Mouse (Mus musculus) midbrain, postnatal 0 days (tissue): ENCODE results near the gene Tmprss11f. TPM values are rescaled to one million over a fixed set of nuclear protein-coding genes. Genes with fewer than 3 reads are reported as not detected.
A peak's percentile ranks its signal among the peaks of the same experiment; 100 is the strongest.
"Not testable (repeated sequence)": the region's sequence is repeated elsewhere in the genome, so short reads cannot be mapped to it uniquely, and the experiment has no call there.

Experiments used
- ATAC-seq: fragments of 200-750 bp; cut with Nextera tagmentation; 2 replicates; pipeline ENCODE4 v1.8.0; 2017; ENCODE audit warnings: moderate number of reproducible peaks, mild to moderate bottlenecking, moderate TSS enrichment, moderate library complexity; ENCODE audit not compliant: low FRiP score
- DNase-seq: peaks from one replicate; pipeline ENCODE4 v3.0.0-alpha.2; 2015; ENCODE audit warnings: low spot score
- H3K27ac ChIP-seq: fragments of 300-500 bp; sonication (generic); 2 replicates; pipeline ENCODE4 v1.5.1; 2014; ENCODE audit warnings: low read depth, mild to moderate bottlenecking, low read length, mixed read lengths
- H3K27me3 ChIP-seq: fragments of 300-500 bp; sonication (generic); 2 replicates; pipeline ENCODE4 v1.6.1; 2014; ENCODE audit warnings: low read length, control low read depth, mixed read lengths; ENCODE audit not compliant: insufficient read depth
- H3K36me3 ChIP-seq: fragments of 300-500 bp; sonication (generic); 2 replicates; pipeline ENCODE4 v1.6.1; 2014; ENCODE audit warnings: low read length, control low read depth, mixed read lengths; ENCODE audit not compliant: insufficient read depth
- H3K4me1 ChIP-seq: fragments of 300-500 bp; sonication (generic); 2 replicates; pipeline ENCODE4 v1.6.1; 2014; ENCODE audit warnings: mild to moderate bottlenecking, control low read depth, antibody characterized with exemption, low read length, mixed read lengths; ENCODE audit not compliant: insufficient read depth
- H3K4me2 ChIP-seq: fragments of 300-500 bp; sonication (generic); 2 replicates; pipeline ENCODE4 v1.6.1; 2014; ENCODE audit warnings: low read depth, mild to moderate bottlenecking, low read length, mixed read lengths; ENCODE audit not compliant: poor library complexity, severe bottlenecking
- H3K4me3 ChIP-seq: fragments of 300-500 bp; sonication (generic); 2 replicates; pipeline ENCODE4 v1.5.1; 2014; ENCODE audit warnings: low read depth, mild to moderate bottlenecking, low read length, moderate library complexity
- H3K9ac ChIP-seq: fragments of 300-500 bp; sonication (generic); replicated peaks from 2 replicates; pipeline ENCODE4 v1.6.1; 2014; ENCODE audit warnings: mild to moderate bottlenecking, low read length, moderate library complexity, mixed read lengths; ENCODE audit not compliant: poor library complexity, severe bottlenecking
- H3K9me3 ChIP-seq: fragments of 300-500 bp; sonication (generic); 2 replicates; pipeline ENCODE4 v1.6.1; 2016; ENCODE audit warnings: low read length, control low read depth
- CTCF ChIP-seq: IDR thresholded peaks from 2 replicates; pipeline ENCODE4 v1.5.1; 2016; ENCODE audit warnings: antibody characterized with exemption, mild to moderate bottlenecking
- WGBS: fragments of 180-500 bp; shearing (Covaris S2); extraction: QIAGEN DNeasy Blood & Tissue Kit; methylation state at CpG from one replicate; pipeline ENCODE4 v1.1.7; 2014; 5-methylcytosine and 5-hydroxymethylcytosine counted together
- polyA plus RNA-seq: library from polyadenylated mRNA; unstranded; fragments of >200 nt; fragmentation: Nextera tagmentation; extraction: Ambion mirVana; gene quantifications from 2 replicates; pipeline ENCODE4 v1.2.1, GENCODE M21; 2015
- total RNA-seq: library from RNA; depleted of rRNA; stranded (reverse); fragments of >200 nt; gene quantifications from 2 replicates; pipeline ENCODE4 v1.2.3, GENCODE M21; 2014

Gene Tmprss11f
- total and polyA plus RNA-seq, 2 experiments from 2014 or later: not detected

GRCm38 (mm10) chr5:86585896-86586295, 46.3 kb downstream of the Tmprss11f start:
- no peaks in the 10 kb centered on the region for H3K4me1 ChIP-seq
- 76% methylated on average over 3 of the region's 3 CpGs for WGBS
- DNase-seq (no peak), ATAC-seq (peak; percentile 34; the same call in 1 of the 2 replicates)
- H3K4me3 ChIP-seq: no peak overlapping the region
- H3K9ac ChIP-seq: no peak overlapping the region
- no peak overlapping the region for H3K27ac ChIP-seq
- H3K9me3 ChIP-seq: no peaks in the 10 kb centered on the region
- H3K4me2 ChIP-seq: no peak overlapping the region
- no peaks in the 10 kb centered on the region for H3K36me3 ChIP-seq
- TF ChIP-seq CTCF: no peak
- no peaks in the 10 kb centered on the region for H3K27me3 ChIP-seq

GRCm38 (mm10) chr5:86582618-86583017, 49.6 kb downstream of the Tmprss11f start:
- Histone ChIP-seq H3K36me3 (no peaks in the 10 kb centered on the region), H3K27me3 (no peaks in the 10 kb centered on the region), H3K27ac (no peak overlapping the region), H3K4me3 (no peak overlapping the region), H3K4me1 (no peaks in the 10 kb centered on the region), H3K4me2 (no peak overlapping the region), H3K9me3 (no peaks in the 10 kb centered on the region), H3K9ac (no peak overlapping the region)
- no peak for TF ChIP-seq CTCF
- 62% methylated on average over 5 of the region's 5 CpGs for WGBS
- DNase-seq (peak; percentile 0), ATAC-seq (no peak)

GRCm38 (mm10) chr5:86581998-86582397, 50.2 kb downstream of the Tmprss11f start:
- WGBS: 38% methylated on average over 5 of the region's 5 CpGs
- H3K27ac ChIP-seq: no peak overlapping the region

GRCm38 (mm10) chr5:86578761-86579160, 53.5 kb downstream of the Tmprss11f start:
- not testable (repeated sequence) for H3K27ac ChIP-seq

More at GRCm38 (mm10) chr5:86581998-86582397, 50.2 kb downstream of the Tmprss11f start:
- no peak overlapping the region for H3K9ac ChIP-seq
- no peak overlapping the region for H3K4me2 ChIP-seq
- H3K4me1 ChIP-seq: no peaks in the 10 kb centered on the region
- no peaks in the 10 kb centered on the region for H3K36me3 ChIP-seq
- no peak for ATAC-seq
- no peaks in the 10 kb centered on the region for H3K27me3 ChIP-seq
- no peak overlapping the region for H3K4me3 ChIP-seq
- no peak for DNase-seq
- no peak for TF ChIP-seq CTCF
- H3K9me3 ChIP-seq: no peaks in the 10 kb centered on the region

GRCm38 (mm10) chr5:86546693-86547092, 85.5 kb downstream of the Tmprss11f start:
- DNase-seq (no peak), ATAC-seq (no peak)
- Histone ChIP-seq H3K36me3 (no peaks in the 10 kb centered on the region), H3K4me2 (no peak overlapping the region), H3K27ac (no peak overlapping the region), H3K9me3 (no peaks in the 10 kb centered on the region), H3K9ac (no peak overlapping the region), H3K27me3 (no peaks in the 10 kb centered on the region), H3K4me1 (no peaks in the 10 kb centered on the region), H3K4me3 (no peak overlapping the region)
- no peak for TF ChIP-seq CTCF
- 97% methylated on average over 2 of the region's 2 CpGs for WGBS

More at GRCm38 (mm10) chr5:86578761-86579160, 53.5 kb downstream of the Tmprss11f start:
- not testable (repeated sequence) for H3K27me3 ChIP-seq, H3K4me1 ChIP-seq, H3K9me3 ChIP-seq, H3K4me2 ChIP-seq, H3K9ac ChIP-seq, DNase-seq, ATAC-seq, H3K36me3 ChIP-seq, H3K4me3 ChIP-seq
- 90% methylated on average over 8 of the region's 8 CpGs for WGBS

- Histone ChIP-seq H3K4me1 (no peaks in the 10 kb centered on the region), H3K4me2 (no peak overlapping the region), H3K27ac (no peak overlapping the region), H3K27me3 (no peaks in the 10 kb centered on the region), H3K36me3 (no peaks in the 10 kb centered on the region), H3K9me3 (no peaks in the 10 kb centered on the region), H3K4me3 (no peak overlapping the region), H3K9ac (no peak overlapping the region)
- ATAC-seq (no peak), DNase-seq (no peak)
- no peak for TF ChIP-seq CTCF
- WGBS: 81% methylated on average over 3 of the region's 3 CpGs
These were observed 91.6 kb downstream of the Tmprss11f start for GRCm38 (mm10) chr5:86540601-86541000.
